Mouse (Mus musculus) stomach, postnatal 0 days (tissue): ENCODE measurements at regions not wholly inside any gene's neighbourhood (a gene's known extent, or its start where the extent isn't known, plus 50 kb on each side); places are given as distances from the start of the nearest gene placed in this dataset.

ENCODE experiments used
- ATAC-seq: fragments of 200-750 bp; cut with Nextera tagmentation; 2 replicates; pipeline ENCODE4 v1.8.0; 2017; ENCODE audit not compliant: low FRiP score, low TSS enrichment
- DNase-seq: peaks from one replicate; pipeline ENCODE4 v3.0.0-alpha.2; 2016; ENCODE audit warnings: low spot score
- H3K27ac ChIP-seq: fragments of 300-500 bp; sonication (generic); replicated peaks from 2 replicates; pipeline ENCODE4 v1.5.1; 2014; ENCODE audit warnings: mild to moderate bottlenecking, control low read depth
- H3K27me3 ChIP-seq: fragments of 300-500 bp; sonication (generic); 2 replicates; pipeline ENCODE4 v1.6.1; 2014; ENCODE audit warnings: low read length; ENCODE audit not compliant: control insufficient read depth, insufficient read depth
- H3K36me3 ChIP-seq: fragments of 300-500 bp; sonication (generic); 2 replicates; pipeline ENCODE4 v1.6.1; 2014; ENCODE audit warnings: low read length, mixed read lengths; ENCODE audit not compliant: control insufficient read depth, insufficient read depth
- H3K4me1 ChIP-seq: fragments of 300-500 bp; sonication (generic); replicated peaks from 2 replicates; pipeline ENCODE4 v1.6.1; 2014; ENCODE audit warnings: antibody characterized with exemption; ENCODE audit not compliant: control insufficient read depth, insufficient read depth
- H3K4me2 ChIP-seq: fragments of 300-500 bp; sonication (generic); replicated peaks from 2 replicates; pipeline ENCODE4 v1.6.1; 2014; ENCODE audit warnings: low read depth, mild to moderate bottlenecking, control low read depth, moderate library complexity
- H3K4me3 ChIP-seq: fragments of 300-500 bp; sonication (generic); 2 replicates; pipeline ENCODE4 v1.5.1; 2014; ENCODE audit warnings: low read depth, low read length, control low read depth
- H3K9ac ChIP-seq: fragments of 300-500 bp; sonication (generic); 2 replicates; pipeline ENCODE4 v1.6.1; 2014; ENCODE audit warnings: mild to moderate bottlenecking, low read length, control low read depth, mixed read lengths
- H3K9me3 ChIP-seq: fragments of 300-500 bp; sonication (generic); 2 replicates; pipeline ENCODE4 v1.6.1; 2016; ENCODE audit warnings: low read length; ENCODE audit not compliant: control insufficient read depth
- CTCF ChIP-seq: IDR thresholded peaks from 2 replicates; pipeline ENCODE4 v1.5.1; 2016; ENCODE audit warnings: antibody characterized with exemption, low read depth, mild to moderate bottlenecking, moderate library complexity
- EP300 ChIP-seq: optimal IDR thresholded peaks from 2 replicates; pipeline ENCODE3; 2016; ENCODE audit warnings: antibody characterized with exemption
- WGBS: fragments of 180-500 bp; shearing (Covaris S2); extraction: QIAGEN DNeasy Blood & Tissue Kit; methylation state at CpG from one replicate; pipeline ENCODE4 v1.1.7; 2014; 5-methylcytosine and 5-hydroxymethylcytosine counted together

DNA sequence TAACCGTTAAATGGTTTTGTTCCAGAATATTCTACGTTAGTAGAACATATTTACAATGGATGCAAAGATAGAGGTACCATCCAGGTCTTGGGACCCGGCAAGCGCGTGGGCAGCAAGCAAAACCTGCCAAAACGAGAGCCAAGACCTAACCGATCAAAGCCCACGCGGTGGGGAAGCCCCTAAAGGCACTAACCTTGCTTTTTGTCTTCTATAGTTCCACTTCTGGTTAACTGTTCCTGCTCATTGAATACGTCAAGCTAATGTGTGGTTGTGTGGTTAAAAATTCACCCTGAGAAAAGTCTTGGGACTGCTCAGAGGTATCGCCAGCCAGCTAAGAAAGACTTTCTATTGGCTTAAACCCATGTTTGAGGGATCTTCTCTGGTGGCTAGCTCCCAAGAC is 55.9 kb upstream of the Cand1 start:
- TF ChIP-seq CTCF: no peak
- TF ChIP-seq EP300: no peak
- no peaks in the 10 kb centered on the region for H3K36me3 ChIP-seq
- no peaks in the 10 kb centered on the region for H3K27me3 ChIP-seq
- no peak overlapping the region for H3K27ac ChIP-seq
- WGBS: 91% methylated on average over 11 of the region's 11 CpGs
- H3K4me1 ChIP-seq: no peaks in the 10 kb centered on the region
- no peak overlapping the region for H3K4me2 ChIP-seq
- H3K4me3 ChIP-seq: no peak overlapping the region
- no peaks in the 10 kb centered on the region for H3K9me3 ChIP-seq
- DNase-seq: no peak
- no peak for ATAC-seq
- no peak overlapping the region for H3K9ac ChIP-seq

GRCm38 (mm10) chr10:119294454-119295149 is 54.7 kb upstream of the Cand1 start:
- peak; percentile 22 for DNase-seq
- no peaks in the 10 kb centered on the region for H3K36me3 ChIP-seq
- no peak overlapping the region for H3K27ac ChIP-seq
- ATAC-seq: no peak
- no peaks in the 10 kb centered on the region for H3K9me3 ChIP-seq
- no peak overlapping the region for H3K4me3 ChIP-seq
- WGBS: 56% methylated on average over 14 of the region's 14 CpGs
- no peaks in the 10 kb centered on the region for H3K27me3 ChIP-seq
- no peak for TF ChIP-seq EP300
- peak; percentile 65 for TF ChIP-seq CTCF
- no peaks in the 10 kb centered on the region for H3K4me1 ChIP-seq
- H3K9ac ChIP-seq: no peak overlapping the region
- no peak overlapping the region for H3K4me2 ChIP-seq

GRCm38 (mm10) chr10:119293372-119293771 is 53.5 kb upstream of the Cand1 start:
- no peak for ATAC-seq
- 81% methylated on average over 8 of the region's 8 CpGs for WGBS
- TF ChIP-seq EP300 (no peak), CTCF (no peak)
- H3K9ac ChIP-seq: no peak overlapping the region
- no peaks in the 10 kb centered on the region for H3K9me3 ChIP-seq
- no peak overlapping the region for H3K4me2 ChIP-seq
- DNase-seq: no peak
- no peaks in the 10 kb centered on the region for H3K27me3 ChIP-seq
- H3K4me3 ChIP-seq: no peak overlapping the region
- no peaks in the 10 kb centered on the region for H3K4me1 ChIP-seq
- no peak overlapping the region for H3K27ac ChIP-seq
- no peaks in the 10 kb centered on the region for H3K36me3 ChIP-seq
